Mouse (Mus musculus) thymus, adult 2 months (tissue): ENCODE measurements around the gene Nup205.

Experiments used
- CTCF ChIP-seq: fragments of 200-500 bp; IDR thresholded peaks from 2 replicates; pipeline ENCODE4 v1.5.1; 2012; ENCODE audit warnings: mild to moderate bottlenecking, control low read depth, low read length, moderate library complexity, borderline replicate concordance; ENCODE audit not compliant: control insufficient read depth, poor library complexity, insufficient read depth; ENCODE audit errors: extremely low read depth
- POLR2A ChIP-seq: fragments of 200-500 bp; IDR thresholded peaks from 2 replicates; pipeline ENCODE4 v1.6.1; 2012; ENCODE audit warnings: mild to moderate bottlenecking, low read length, control low read depth, moderate library complexity; ENCODE audit not compliant: control insufficient read depth, poor library complexity, insufficient read depth; ENCODE audit errors: extremely low read depth

DNA sequence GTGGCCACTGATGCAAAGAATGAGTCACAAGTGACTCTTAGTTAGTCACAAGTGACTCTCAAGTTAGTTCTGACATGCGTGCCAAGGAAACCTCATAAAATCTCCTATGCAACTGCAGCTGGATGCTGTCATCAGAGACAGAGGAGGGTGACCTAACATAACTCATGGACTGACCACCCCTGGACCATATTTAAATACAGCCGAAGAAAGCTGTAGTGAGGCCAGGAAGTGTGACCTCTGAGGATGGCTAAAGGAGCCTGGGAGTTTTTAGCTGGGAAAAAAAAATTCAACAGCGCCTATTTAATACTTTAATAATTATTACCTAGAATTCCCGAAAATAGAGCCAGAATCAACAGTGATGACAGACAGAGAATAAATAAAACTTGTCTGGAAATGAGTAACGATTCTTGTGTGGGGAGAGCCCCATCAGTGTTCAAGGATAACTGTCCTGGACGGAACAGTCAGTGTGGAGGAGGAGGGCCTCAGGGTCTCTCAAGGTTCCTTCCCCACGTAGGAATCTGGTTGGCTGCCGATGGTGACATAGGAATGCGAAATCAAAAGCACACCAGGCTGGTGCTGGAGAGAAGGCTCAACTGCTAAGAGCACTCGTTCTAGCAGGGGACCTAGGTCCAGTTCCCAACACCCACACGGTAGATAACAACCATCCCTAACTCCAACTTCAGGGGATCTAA is 96.3 kb downstream of the Nup205 start:
- TF ChIP-seq CTCF (no peak), POLR2A (no peak)
